Mouse (Mus musculus): ENCODE measurements around the gene Atl2.

GRCm38 (mm10) chr17:79901207-79901606, 5.3 kb upstream of the Atl2 start:
- TF ChIP-seq CTCF (IDR thresholded peaks at IDR 0.05) = no peak
- TF ChIP-seq EP300 (IDR thresholded peaks at IDR 0.05) = no peak
